Comparison of ENCODE assay signal across 8 mouse cellular contexts in the genomic region with DNA sequence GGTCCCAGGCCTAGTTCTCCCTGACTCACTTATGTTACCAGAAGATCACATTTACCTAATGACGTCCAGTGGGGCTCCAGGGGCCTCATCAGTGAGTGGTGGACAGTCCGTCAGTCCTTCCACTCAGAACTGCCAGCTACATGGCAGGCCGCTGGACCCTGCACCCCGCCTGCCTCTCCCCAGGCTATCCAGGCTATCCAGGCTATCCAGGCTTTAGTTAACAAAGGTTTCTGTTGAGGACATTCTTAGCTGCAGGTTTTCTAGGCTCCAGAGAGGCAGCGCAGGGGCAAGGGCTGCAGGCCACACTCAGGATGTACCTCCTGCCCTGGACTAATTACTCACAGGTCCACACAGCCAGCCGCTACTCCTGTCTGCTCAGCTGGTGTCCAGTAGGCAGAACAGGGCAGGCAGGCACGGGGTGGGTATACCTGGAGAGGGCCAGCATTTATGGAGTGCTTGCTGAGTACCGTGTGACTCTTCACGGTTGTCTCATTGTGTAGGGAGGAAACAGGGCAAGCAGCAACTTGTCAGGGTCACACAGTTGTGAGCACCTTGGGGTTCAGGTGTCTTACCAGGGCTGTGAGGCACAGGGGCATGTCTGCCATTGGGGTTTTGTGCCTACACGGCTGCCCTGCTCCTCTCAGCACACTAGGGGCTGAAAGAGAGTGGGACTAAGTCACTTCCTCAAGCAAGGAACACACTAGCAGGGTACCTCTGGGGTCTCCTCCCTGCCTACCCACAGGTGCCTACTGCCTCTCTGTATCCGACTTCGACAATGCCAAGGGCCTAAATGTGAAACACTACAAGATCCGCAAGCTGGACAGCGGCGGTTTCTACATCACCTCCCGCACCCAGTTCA. TPM values are rescaled to one million over a fixed set of nuclear protein-coding genes. Genes with fewer than 3 reads are reported as not detected.
DNase-seq lines count a peak whose midpoint lies in the region; ATAC-seq and TF ChIP-seq lines count a peak whose summit lies in the region.

No protein-coding gene starts in this region.

- H3K9ac ChIP-seq in heart, embryonic 12.5 days: peak overlapping the region; percentile 28
- peak overlapping the region; percentile 64 for H3K9ac ChIP-seq in hindbrain, embryonic 16.5 days (ENCODE audit: low read depth, low read length)
- H3K9ac ChIP-seq in midbrain, embryonic 16.5 days (ENCODE audit: low read depth, low read length): peak overlapping the region; percentile 69

- ATAC-seq in heart, embryonic 12.5 days (ENCODE audit: insufficient number of reproducible peaks, low FRiP score): no peak
- no peak; the same call in 1 of the 2 replicates for ATAC-seq in hindbrain, embryonic 16.5 days
- ATAC-seq in midbrain, embryonic 16.5 days: peak; percentile 17

- peaks cover 41% of the 10 kb centered on the region for H3K4me1 ChIP-seq in heart, embryonic 12.5 days (replicated peaks)
- H3K4me1 ChIP-seq in embryonic facial prominence, embryonic 10.5 days: peaks cover 98% of the 10 kb centered on the region
- peaks cover 47% of the 10 kb centered on the region for H3K4me1 ChIP-seq in hindbrain, embryonic 16.5 days (ENCODE audit: control insufficient read depth, insufficient read depth, low read depth, low read length)
- H3K4me1 ChIP-seq in midbrain, embryonic 16.5 days (ENCODE audit: control insufficient read depth, insufficient read depth, low read length): peaks cover 49% of the 10 kb centered on the region
- H3K4me1 ChIP-seq in cerebellum, adult 2 months (ENCODE audit: control insufficient read depth, insufficient read depth, low read length): no peaks in the 10 kb centered on the region

- DNase-seq in heart, adult 11 months: no peak
- peak; percentile 71 for DNase-seq in embryonic facial prominence, embryonic 10.5 days (ENCODE audit: low spot score)
- DNase-seq in urinary bladder, postnatal 14 days (ENCODE audit: low spot score): no peak
- DNase-seq in cerebellum, adult 2 months: no peak
- no peak for DNase-seq in T-cell, adult 2 months (ENCODE audit: low spot score)

- no peaks in the 10 kb centered on the region for H3K27me3 ChIP-seq in heart, embryonic 12.5 days (replicated peaks)
- no peaks in the 10 kb centered on the region; the same call in 1 of the 2 replicates for H3K27me3 ChIP-seq in embryonic facial prominence, embryonic 10.5 days (replicated peaks; ENCODE audit: low read depth, poor library complexity, severe bottlenecking)
- H3K27me3 ChIP-seq in hindbrain, embryonic 16.5 days (replicated peaks; ENCODE audit: control insufficient read depth, insufficient read depth, low read length): no peaks in the 10 kb centered on the region
- no peaks in the 10 kb centered on the region for H3K27me3 ChIP-seq in midbrain, embryonic 16.5 days (ENCODE audit: control insufficient read depth, insufficient read depth, low read depth, low read length)
- no peaks in the 10 kb centered on the region for H3K27me3 ChIP-seq in cerebellum, adult 2 months (ENCODE audit: control insufficient read depth, insufficient read depth, low read length)

- TF ChIP-seq CTCF in cerebellum, adult 2 months (IDR thresholded peaks at IDR 0.05; ENCODE audit: borderline replicate concordance, insufficient read depth, low read depth, low read length): no peak

- 44% methylated on average over 16 of the region's 16 CpGs for WGBS in heart, embryonic 12.5 days
- WGBS in embryonic facial prominence, embryonic 10.5 days: 12% methylated on average over 16 of the region's 16 CpGs
- 12% methylated on average over 16 of the region's 16 CpGs for WGBS in hindbrain, embryonic 16.5 days
- 10% methylated on average over 16 of the region's 16 CpGs for WGBS in midbrain, embryonic 16.5 days
- WGBS in cerebellum, adult 2 months: 63% methylated on average over 16 of the region's 16 CpGs

- peak overlapping the region; percentile 18 for H3K4me3 ChIP-seq in heart, embryonic 12.5 days
- peak overlapping the region; percentile 46 for H3K4me3 ChIP-seq in embryonic facial prominence, embryonic 10.5 days
- no peak overlapping the region for H3K4me3 ChIP-seq in hindbrain, embryonic 16.5 days (ENCODE audit: low read length)
- no peak overlapping the region for H3K4me3 ChIP-seq in midbrain, embryonic 16.5 days (ENCODE audit: low read depth, low read length)
- H3K4me3 ChIP-seq in cerebellum, adult 2 months (replicated peaks; ENCODE audit: insufficient read depth, low read depth, low read length): no peak overlapping the region

- peak overlapping the region; percentile 50 for H3K4me2 ChIP-seq in heart, embryonic 12.5 days
- peak overlapping the region; percentile 43 for H3K4me2 ChIP-seq in hindbrain, embryonic 16.5 days (ENCODE audit: low read length)
- peak overlapping the region; percentile 43 for H3K4me2 ChIP-seq in midbrain, embryonic 16.5 days (ENCODE audit: low read length)

- no peak for TF ChIP-seq POLR2A in cerebellum, adult 2 months (IDR thresholded peaks at IDR 0.05; ENCODE audit: borderline replicate concordance, insufficient read depth, low read length)

- H3K36me3 ChIP-seq in heart, embryonic 12.5 days: peaks cover 56% of the 10 kb centered on the region
- H3K36me3 ChIP-seq in embryonic facial prominence, embryonic 10.5 days (replicated peaks): peaks cover 86% of the 10 kb centered on the region
- peaks cover 17% of the 10 kb centered on the region for H3K36me3 ChIP-seq in hindbrain, embryonic 16.5 days (ENCODE audit: control insufficient read depth, insufficient read depth, low read length)
- peaks cover 20% of the 10 kb centered on the region for H3K36me3 ChIP-seq in midbrain, embryonic 16.5 days (ENCODE audit: control insufficient read depth, insufficient read depth, low read length)

- peak overlapping the region; percentile 76 for H3K27ac ChIP-seq in heart, embryonic 12.5 days (ENCODE audit: poor library complexity, severe bottlenecking)
- H3K27ac ChIP-seq in embryonic facial prominence, embryonic 10.5 days (replicated peaks): peak overlapping the region; percentile 99
- peak overlapping the region; percentile 92 for H3K27ac ChIP-seq in hindbrain, embryonic 16.5 days (ENCODE audit: low read depth, low read length)
- peak overlapping the region; percentile 99 for H3K27ac ChIP-seq in midbrain, embryonic 16.5 days (ENCODE audit: low read length)
- no peak overlapping the region for H3K27ac ChIP-seq in cerebellum, adult 2 months (ENCODE audit: insufficient read depth, low read length)

- no peaks in the 10 kb centered on the region for H3K9me3 ChIP-seq in heart, embryonic 12.5 days (replicated peaks)
- no peaks in the 10 kb centered on the region for H3K9me3 ChIP-seq in embryonic facial prominence, embryonic 10.5 days
- H3K9me3 ChIP-seq in hindbrain, embryonic 16.5 days (ENCODE audit: control insufficient read depth, low read length): no peaks in the 10 kb centered on the region
- no peaks in the 10 kb centered on the region for H3K9me3 ChIP-seq in midbrain, embryonic 16.5 days (replicated peaks; ENCODE audit: control insufficient read depth, low read length, poor library complexity, severe bottlenecking)

RNA-seq across cellular contexts. Expression of a gene that starts 45.9 kb away (rescaled TPM):
- polyA plus RNA-seq in heart, embryonic 12.5 days (2016; fragmentation: Nextera tagmentation; extraction: Ambion mirVana): 10.9 and 13.4 TPM in 2 replicates
- polyA plus RNA-seq in embryonic facial prominence, embryonic 10.5 days (2016; fragmentation: Nextera tagmentation; extraction: Ambion mirVana): 22.1 and 23.1 TPM in 2 replicates
- polyA plus RNA-seq in hindbrain, embryonic 16.5 days (2015; fragmentation: Nextera tagmentation; extraction: Ambion mirVana): 26.5 and 29.9 TPM in 2 replicates
- 32.5 and 33.2 TPM in 2 replicates for polyA plus RNA-seq in midbrain, embryonic 16.5 days (2015; fragmentation: Nextera tagmentation; extraction: Ambion mirVana)
- polyA plus RNA-seq in cerebellum, adult 2 months (2012; rRNA removed): 47.0 and 48.3 TPM in 2 replicates

Comparison
In these comparisons a context has a peak if more than half of its experiments do, and no peak if none do; other contexts are left out.
1. H3K4me3 ChIP-seq: peak in heart, embryonic 12.5 days (single experiment) and embryonic facial prominence, embryonic 10.5 days (single experiment); none in hindbrain, embryonic 16.5 days (single experiment), midbrain, embryonic 16.5 days (single experiment) and cerebellum, adult 2 months (single experiment).
2. Peak in every context shown above with its lines, with median percentiles within 50 percentile points of each other: H3K4me2 ChIP-seq and H3K9ac ChIP-seq.